Mouse (Mus musculus) 3134 (cell line): ENCODE data around the gene Prr5l.
"Not testable (repeated sequence)": the region's sequence is repeated elsewhere in the genome, so short reads cannot be mapped to it uniquely, and the experiment has no call there.

ENCODE experiments used
- DNase-seq: peaks from one replicate; pipeline ENCODE4 v3.0.0-alpha.2; 2011; ENCODE audit warnings: low spot score; ENCODE audit not compliant: insufficient read length; ENCODE audit errors: extremely low read depth

Gene Prr5l

GRCm38 (mm10) chr2:101783255-101783654 is 99.6 kb downstream of the Prr5l start:
- DNase-seq: no peak

GRCm38 (mm10) chr2:101781357-101781777 is 101.5 kb downstream of the Prr5l start:
- DNase-seq: no peak

GRCm38 (mm10) chr2:101778080-101778479 is 104.7 kb downstream of the Prr5l start:
- no peak for DNase-seq

GRCm38 (mm10) chr2:101763503-101763902 is 119.3 kb downstream of the Prr5l start:
- DNase-seq: no peak

- DNase-seq: no peak
Observed at GRCm38 (mm10) chr2:101762955-101763386, 119.9 kb downstream of the Prr5l start.

- DNase-seq: no peak
Observed at GRCm38 (mm10) chr2:101762405-101762804, 120.4 kb downstream of the Prr5l start.

- no peak for DNase-seq
Observed at GRCm38 (mm10) chr2:101761898-101762297, 120.9 kb downstream of the Prr5l start.

- DNase-seq: no peak
Observed at GRCm38 (mm10) chr2:101759523-101760277, 123.1 kb downstream of the Prr5l start.

GRCm38 (mm10) chr2:101757806-101758205 is 125.0 kb downstream of the Prr5l start:
- DNase-seq: no peak

- no peak for DNase-seq
Observed at GRCm38 (mm10) chr2:101756069-101756753, 126.6 kb downstream of the Prr5l start.

- no peak for DNase-seq
Observed at GRCm38 (mm10) chr2:101754939-101755555, 127.8 kb downstream of the Prr5l start.

- no peak for DNase-seq
Observed at GRCm38 (mm10) chr2:101754428-101754827, 128.4 kb downstream of the Prr5l start.

GRCm38 (mm10) chr2:101752979-101753378 is 129.8 kb downstream of the Prr5l start:
- no peak for DNase-seq

- DNase-seq: no peak
Observed at GRCm38 (mm10) chr2:101752402-101752801, 130.4 kb downstream of the Prr5l start.

- peak; percentile 16 for DNase-seq
Observed at GRCm38 (mm10) chr2:101751236-101751922, 131.4 kb downstream of the Prr5l start.

GRCm38 (mm10) chr2:101746537-101746936 is 136.3 kb downstream of the Prr5l start:
- no peak for DNase-seq

- not testable (repeated sequence) for DNase-seq
Observed at GRCm38 (mm10) chr2:101745656-101746055, 137.2 kb downstream of the Prr5l start.

- no peak for DNase-seq
Observed at GRCm38 (mm10) chr2:101742072-101742860, 140.6 kb downstream of the Prr5l start.

- no peak for DNase-seq
Observed at GRCm38 (mm10) chr2:101741653-101742052, 141.2 kb downstream of the Prr5l start.

- no peak for DNase-seq
Observed at GRCm38 (mm10) chr2:101739914-101740313, 142.9 kb downstream of the Prr5l start.
